Mouse (Mus musculus) urinary bladder, postnatal 14 days (tissue): Measurements from ENCODE around the gene Sf3b6.

Experiments
- DNase-seq: peaks from one replicate; pipeline ENCODE4 v3.0.0; 2021; ENCODE audit warnings: low spot score

Sf3b6 gene

GRCm38 (mm10) chr12:4841392-4841887 lies 24.1 kb downstream of the Sf3b6 start, which contains the start of gene Fkbp1b:
Gene Fkbp1b (minus strand): TSS chr12:4841591.
- DNase-seq: peak; percentile 55

- no peak for DNase-seq
Observed at GRCm38 (mm10) chr12:4842456-4842855, 25.1 kb downstream of the Sf3b6 start.

GRCm38 (mm10) chr12:4842890-4843597 lies 25.7 kb downstream of the Sf3b6 start, which contains the start of gene Wdcp:
Gene Wdcp (plus strand): TSS chr12:4843303.
- peak; percentile 90 for DNase-seq

- DNase-seq: peak; percentile 39
Observed at GRCm38 (mm10) chr12:4843741-4844140, 26.4 kb downstream of the Sf3b6 start.

- DNase-seq: no peak
Observed at GRCm38 (mm10) chr12:4856160-4856559, 38.8 kb downstream of the Sf3b6 start.

- no peak for DNase-seq
Observed at GRCm38 (mm10) chr12:4856834-4857233, 39.5 kb downstream of the Sf3b6 start.

- no peak for DNase-seq
Observed at GRCm38 (mm10) chr12:4859241-4859914, 42.0 kb downstream of the Sf3b6 start.

GRCm38 (mm10) chr12:4862672-4863071 lies 45.3 kb downstream of the Sf3b6 start:
- DNase-seq: no peak

GRCm38 (mm10) chr12:4863654-4864337 lies 46.5 kb downstream of the Sf3b6 start:
- peak; percentile 17 for DNase-seq

GRCm38 (mm10) chr12:4864338-4864690 lies 47.0 kb downstream of the Sf3b6 start:
- no peak for DNase-seq

- no peak for DNase-seq
Observed at GRCm38 (mm10) chr12:4868924-4869323, 51.6 kb downstream of the Sf3b6 start.

GRCm38 (mm10) chr12:4871260-4871659 lies 53.9 kb downstream of the Sf3b6 start:
- no peak for DNase-seq

- no peak for DNase-seq
Observed at GRCm38 (mm10) chr12:4872273-4872672, 54.9 kb downstream of the Sf3b6 start.

GRCm38 (mm10) chr12:4872983-4873477 lies 55.7 kb downstream of the Sf3b6 start:
- no peak for DNase-seq

- DNase-seq: no peak
Observed at GRCm38 (mm10) chr12:4873531-4873930, 56.2 kb downstream of the Sf3b6 start.

- peak; percentile 83 for DNase-seq
Observed at GRCm38 (mm10) chr12:4874161-4874927, 57.0 kb downstream of the Sf3b6 start, which contains the start of gene Mfsd2b. Gene Mfsd2b (minus strand): TSS chr12:4874359.

GRCm38 (mm10) chr12:4875623-4876022 lies 58.3 kb downstream of the Sf3b6 start:
- no peak for DNase-seq
